In genomic region chr14:121588451-121588850, GRCm38 (mm10) we compare ENCODE assay signal across 8 mouse cellular contexts.
DNase-seq lines count a peak whose midpoint lies in the region; ATAC-seq lines count a peak whose summit lies in the region.

No protein-coding gene starts in this region.

- no peaks in the 10 kb centered on the region for H3K36me3 ChIP-seq in forebrain, embryonic 11.5 days (ENCODE audit: control insufficient read depth, insufficient read depth, low read length)
- H3K36me3 ChIP-seq in forebrain, embryonic 10.5 days (replicated peaks), result no peaks in the 10 kb centered on the region
- H3K36me3 ChIP-seq in forebrain, embryonic 14.5 days (ENCODE audit: control insufficient read depth, insufficient read depth, low read length), result no peaks in the 10 kb centered on the region
- H3K36me3 ChIP-seq in midbrain, embryonic 16.5 days (ENCODE audit: control insufficient read depth, insufficient read depth, low read length), result peaks cover 9% of the 10 kb centered on the region

- 0 out of 2 replicates have a peak, but pooled peaks have one; percentile 22 for ATAC-seq in forebrain, embryonic 11.5 days (replicated peaks; ENCODE audit: low FRiP score)
- peak; percentile 56; the same call in 1 of the 2 replicates for ATAC-seq in forebrain, embryonic 14.5 days
- ATAC-seq in midbrain, embryonic 16.5 days, result peak; percentile 37; the same call in 1 of the 2 replicates

- H3K4me2 ChIP-seq in forebrain, embryonic 11.5 days (ENCODE audit: low read depth, low read length, severe bottlenecking), result no peak overlapping the region
- no peak overlapping the region for H3K4me2 ChIP-seq in forebrain, embryonic 14.5 days (ENCODE audit: low read length)
- no peak overlapping the region for H3K4me2 ChIP-seq in midbrain, embryonic 16.5 days (ENCODE audit: low read length)

- no peak overlapping the region for H3K9ac ChIP-seq in forebrain, embryonic 11.5 days (ENCODE audit: low read length)
- H3K9ac ChIP-seq in forebrain, embryonic 14.5 days (ENCODE audit: low read length), result no peak overlapping the region
- no peak overlapping the region for H3K9ac ChIP-seq in midbrain, embryonic 16.5 days (ENCODE audit: low read depth, low read length)

- no peak overlapping the region for H3K4me3 ChIP-seq in forebrain, embryonic 11.5 days (ENCODE audit: low read depth, low read length)
- H3K4me3 ChIP-seq in forebrain, embryonic 10.5 days, result no peak overlapping the region
- no peak overlapping the region for H3K4me3 ChIP-seq in forebrain, embryonic 14.5 days (ENCODE audit: low read depth, low read length)
- H3K4me3 ChIP-seq in midbrain, embryonic 16.5 days (ENCODE audit: low read depth, low read length), result no peak overlapping the region

- H3K4me1 ChIP-seq in forebrain, embryonic 11.5 days (replicated peaks; ENCODE audit: control insufficient read depth, insufficient read depth, low read length), result no peaks in the 10 kb centered on the region
- H3K4me1 ChIP-seq in forebrain, embryonic 10.5 days, result peaks cover 40% of the 10 kb centered on the region
- no peaks in the 10 kb centered on the region for H3K4me1 ChIP-seq in forebrain, embryonic 14.5 days (ENCODE audit: control insufficient read depth, insufficient read depth, low read length)
- H3K4me1 ChIP-seq in midbrain, embryonic 16.5 days (ENCODE audit: control insufficient read depth, insufficient read depth, low read length), result no peaks in the 10 kb centered on the region; the same call in 1 of the 2 replicates

- no peaks in the 10 kb centered on the region for H3K27me3 ChIP-seq in forebrain, embryonic 11.5 days (ENCODE audit: control insufficient read depth, insufficient read depth, low read length)
- H3K27me3 ChIP-seq in forebrain, embryonic 10.5 days (ENCODE audit: poor library complexity, severe bottlenecking), result no peaks in the 10 kb centered on the region
- no peaks in the 10 kb centered on the region for H3K27me3 ChIP-seq in forebrain, embryonic 14.5 days (replicated peaks; ENCODE audit: control insufficient read depth, insufficient read depth, low read length)
- no peaks in the 10 kb centered on the region for H3K27me3 ChIP-seq in midbrain, embryonic 16.5 days (ENCODE audit: control insufficient read depth, insufficient read depth, low read depth, low read length)

- no peaks in the 10 kb centered on the region for H3K9me3 ChIP-seq in forebrain, embryonic 11.5 days (ENCODE audit: control insufficient read depth, low read length)
- no peaks in the 10 kb centered on the region for H3K9me3 ChIP-seq in forebrain, embryonic 10.5 days
- H3K9me3 ChIP-seq in forebrain, embryonic 14.5 days (replicated peaks; ENCODE audit: control insufficient read depth, low read length), result no peaks in the 10 kb centered on the region
- no peaks in the 10 kb centered on the region for H3K9me3 ChIP-seq in midbrain, embryonic 16.5 days (replicated peaks; ENCODE audit: control insufficient read depth, low read length, poor library complexity, severe bottlenecking)

- H3K27ac ChIP-seq in forebrain, embryonic 11.5 days (ENCODE audit: low read depth, low read length), result no peak overlapping the region
- no peak overlapping the region for H3K27ac ChIP-seq in forebrain, embryonic 10.5 days
- no peak overlapping the region for H3K27ac ChIP-seq in forebrain, embryonic 14.5 days (ENCODE audit: low read depth, low read length)
- H3K27ac ChIP-seq in midbrain, embryonic 16.5 days (ENCODE audit: low read length), result no peak overlapping the region

- DNase-seq in forebrain, embryonic 11.5 days (ENCODE audit: low spot score), result no peak
- DNase-seq in forebrain, embryonic 10.5 days (ENCODE audit: extremely low spot score, low spot score), result no peak
- peak; percentile 50 for DNase-seq in lung, postnatal 10 days
- no peak for DNase-seq in lung, postnatal 4 days
- peak; percentile 84 for DNase-seq in forebrain, embryonic 14.5 days (ENCODE audit: low spot score)
- no peak for DNase-seq in urinary bladder, postnatal 10 days (ENCODE audit: low spot score)
- no peak for DNase-seq in cerebellum, adult 11 months

- WGBS in forebrain, embryonic 11.5 days, result 73% methylated on average over 4 of the region's 4 CpGs
- 74% methylated on average over 4 of the region's 4 CpGs for WGBS in forebrain, embryonic 10.5 days
- 71% methylated on average over 4 of the region's 4 CpGs for WGBS in forebrain, embryonic 14.5 days
- 69% methylated on average over 4 of the region's 4 CpGs for WGBS in midbrain, embryonic 16.5 days

Comparison
In these comparisons a context has a peak if more than half of its experiments do, and no peak if none do; other contexts are left out.
1. DNase-seq: peak in lung, postnatal 10 days (single experiment) and forebrain, embryonic 14.5 days (single experiment); none in forebrain, embryonic 11.5 days (single experiment), forebrain, embryonic 10.5 days (single experiment), lung, postnatal 4 days (0 of 2), urinary bladder, postnatal 10 days (single experiment) and cerebellum, adult 11 months (single experiment).
2. Peak in every context shown above with its lines, with median percentiles within 50 percentile points of each other: ATAC-seq.